Mouse (Mus musculus): ENCODE results near the gene Usp15. TPM values are rescaled to one million over a fixed set of nuclear protein-coding genes. Genes with fewer than 3 reads are reported as not detected.
A peak's percentile ranks its signal among the peaks of the same experiment; 100 is the strongest.

Gene Usp15
- total RNA-seq, 2 experiments from 2014 or later, result 81.3 to 81.8 TPM

- no peak for DNase-seq
- intact Hi-C loops (cut with DNase I), result no loop called here
Measured at GRCm38 (mm10) chr10:123112056-123112786, 84.6 kb downstream of the Usp15 start.

GRCm38 (mm10) chr10:123110548-123110947 lies 86.2 kb downstream of the Usp15 start:
- intact Hi-C loops (cut with DNase I), result no loop called here

DNA sequence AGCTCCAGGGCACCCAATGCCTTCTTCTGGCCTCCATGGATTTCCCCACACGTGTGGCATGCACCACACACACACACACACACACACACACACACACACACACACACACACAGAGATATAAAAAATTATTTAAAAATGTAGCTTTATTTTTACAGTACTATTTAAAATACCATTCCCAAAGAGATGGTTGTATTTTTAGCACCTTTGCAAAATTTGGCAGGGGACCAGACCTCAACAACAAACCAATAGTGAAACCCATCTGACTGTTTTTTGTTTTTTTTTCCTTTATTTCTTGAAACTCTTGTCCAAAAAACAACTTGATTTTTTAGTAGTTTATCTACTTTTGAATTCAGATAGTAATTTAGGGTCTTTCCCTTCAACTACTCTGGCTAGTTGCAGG lies 88.3 kb downstream of the Usp15 start:
- DNase-seq, result no peak
- intact Hi-C loops (cut with DNase I), result no loop called here

More at GRCm38 (mm10) chr10:123110548-123110947, 86.2 kb downstream of the Usp15 start:
- DNase-seq, result no peak

DNA sequence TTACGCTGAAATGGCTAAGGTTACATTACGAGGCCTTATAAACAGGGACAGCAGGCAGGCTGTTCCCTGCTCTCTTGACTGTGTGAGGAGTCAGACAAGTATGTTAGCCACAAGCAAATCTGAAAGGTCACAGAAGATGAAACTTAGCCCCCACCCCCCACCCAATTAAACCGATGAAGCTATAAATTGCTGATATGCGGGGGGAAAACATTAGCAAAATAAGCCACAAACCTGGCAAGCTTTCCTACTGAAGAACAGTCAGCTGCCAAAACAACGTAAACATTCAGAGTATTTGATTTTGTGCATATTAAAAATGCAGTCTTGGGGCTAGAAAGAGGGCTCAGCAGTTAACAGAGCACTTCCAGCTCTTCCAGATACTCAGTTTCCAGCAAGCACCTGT lies 88.7 kb downstream of the Usp15 start:
- intact Hi-C loops (cut with DNase I), result no loop called here
- DNase-seq, result no peak

DNA sequence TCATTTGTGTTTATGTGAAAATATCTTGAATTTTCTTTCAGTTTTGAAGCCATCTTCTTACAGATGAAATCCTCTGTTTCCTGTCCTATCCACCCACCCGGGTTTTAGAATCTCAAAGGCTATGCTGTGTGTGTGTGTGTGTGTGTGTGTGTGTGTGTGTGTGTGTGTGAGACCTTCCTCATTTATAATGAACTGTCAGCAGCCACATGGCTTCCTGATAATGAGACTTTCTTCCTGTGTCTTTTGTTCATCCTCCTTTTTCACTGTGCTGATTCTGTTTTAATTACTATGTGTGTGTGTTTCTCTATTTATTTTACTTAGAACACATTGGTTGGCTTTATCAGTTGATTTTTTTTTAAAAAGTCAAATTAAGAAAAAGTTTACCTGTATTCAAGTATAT lies 95.5 kb downstream of the Usp15 start:
- intact Hi-C loops (cut with DNase I), result no loop called here
- no peak for DNase-seq

GRCm38 (mm10) chr10:123100584-123100983 lies 96.2 kb downstream of the Usp15 start:
- DNase-seq, result no peak
- intact Hi-C loops (cut with DNase I), result no loop called here

GRCm38 (mm10) chr10:123094504-123094903 lies 102.3 kb downstream of the Usp15 start:
- no peak for DNase-seq
- intact Hi-C loops (cut with DNase I), result loop anchor here (5.0 kb wide), 1 partner anchor 37 kb away; no protein-coding TSS in a partner anchor

DNA sequence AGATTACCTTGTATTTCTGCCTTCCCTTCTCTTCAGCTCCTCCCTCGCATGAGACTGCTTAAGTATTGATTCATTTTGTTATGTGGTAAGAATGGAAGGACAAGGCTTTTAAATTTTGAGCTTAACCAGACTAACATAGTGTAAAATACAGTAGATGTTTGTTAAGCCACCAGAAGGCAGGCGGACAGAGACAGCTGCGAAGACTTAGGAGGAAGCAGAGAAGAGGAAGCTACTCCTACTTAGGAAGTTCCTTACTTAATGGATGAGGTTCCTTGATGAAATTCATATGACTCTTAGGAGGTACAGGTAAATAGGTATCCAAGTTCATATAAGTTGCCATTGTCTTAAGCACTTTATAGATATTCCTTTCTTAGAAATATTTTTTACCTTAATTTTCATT lies 104.2 kb downstream of the Usp15 start:
- intact Hi-C loops (cut with DNase I), result loop anchor here (2.0 to 5.0 kb wide), 2 partner anchors 35 to 540 kb away; no protein-coding TSS in a partner anchor

DNA sequence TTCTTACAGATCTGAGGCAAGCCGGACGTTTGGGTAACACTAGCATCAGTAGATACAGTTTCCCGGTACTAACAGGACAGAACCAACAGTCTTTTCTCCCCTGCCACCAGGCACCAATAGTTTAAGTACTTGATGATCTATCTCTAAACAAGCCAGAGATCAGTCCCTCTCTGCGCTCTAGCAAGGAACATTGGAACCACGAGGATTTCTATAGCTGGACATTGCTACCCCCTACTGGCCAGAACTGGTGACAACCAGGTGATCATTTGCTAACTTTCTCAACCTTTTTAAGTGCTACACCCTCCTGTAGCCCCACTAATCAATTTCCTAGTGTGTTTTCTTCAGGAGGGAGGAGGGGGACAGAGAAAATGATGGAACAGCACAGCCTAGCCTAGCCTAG lies 105.1 kb downstream of the Usp15 start:
- intact Hi-C loops (cut with DNase I), result loop anchor here (2.0 to 5.0 kb wide), 4 partner anchors 34 to 539 kb away; no protein-coding TSS in a partner anchor
- peak; percentile 47 to 64 for DNase-seq

More for the DNA sequence above, 104.2 kb downstream of the Usp15 start:
- no peak for DNase-seq

GRCm38 (mm10) chr10:123089425-123089930 lies 107.3 kb downstream of the Usp15 start:
- intact Hi-C loops (cut with DNase I), result no loop called here
- no peak for DNase-seq

GRCm38 (mm10) chr10:123086847-123087246 lies 109.9 kb downstream of the Usp15 start:
- intact Hi-C loops (cut with DNase I), result no loop called here
- no peak for DNase-seq

DNA sequence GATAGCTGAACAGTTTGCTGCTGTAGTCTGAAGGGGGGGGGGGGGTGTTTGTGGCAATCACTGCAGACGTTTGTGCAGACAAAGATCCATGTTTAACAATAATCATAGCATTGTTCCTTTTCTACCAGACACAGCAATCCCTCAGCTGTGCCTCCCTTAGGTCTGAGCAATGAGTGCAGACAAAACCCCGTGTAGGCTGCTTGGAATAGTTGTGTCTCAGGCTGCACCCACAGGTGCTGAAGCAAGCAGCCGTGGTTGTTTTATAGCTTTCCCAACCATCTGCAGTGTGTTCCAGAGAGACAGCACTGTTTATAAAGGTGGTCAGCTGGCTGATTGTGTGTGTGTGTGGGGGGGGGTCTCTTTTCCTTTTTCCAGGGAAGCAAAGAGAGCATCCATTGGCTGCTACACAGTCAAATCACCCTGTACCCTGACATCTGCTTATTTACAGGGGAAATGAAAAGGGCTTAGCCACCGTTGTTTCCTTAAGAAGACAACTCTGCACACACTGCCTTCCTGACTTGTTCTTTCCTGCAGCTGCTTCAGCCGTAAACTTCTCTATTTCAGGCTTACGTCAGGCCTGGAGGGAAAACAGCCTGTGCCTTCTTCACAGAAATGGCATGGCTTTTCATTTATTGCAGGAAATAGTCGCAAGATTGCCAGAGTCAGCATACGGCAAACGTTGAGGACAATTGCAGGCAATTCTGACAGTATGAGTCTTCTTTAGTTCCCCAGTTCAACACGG lies 111.7 kb downstream of the Usp15 start:
- no peak for DNase-seq
- intact Hi-C loops (cut with DNase I), result no loop called here

- no peak for DNase-seq
- intact Hi-C loops (cut with DNase I), result no loop called here
Measured at GRCm38 (mm10) chr10:123084307-123084706, 112.5 kb downstream of the Usp15 start.

DNA sequence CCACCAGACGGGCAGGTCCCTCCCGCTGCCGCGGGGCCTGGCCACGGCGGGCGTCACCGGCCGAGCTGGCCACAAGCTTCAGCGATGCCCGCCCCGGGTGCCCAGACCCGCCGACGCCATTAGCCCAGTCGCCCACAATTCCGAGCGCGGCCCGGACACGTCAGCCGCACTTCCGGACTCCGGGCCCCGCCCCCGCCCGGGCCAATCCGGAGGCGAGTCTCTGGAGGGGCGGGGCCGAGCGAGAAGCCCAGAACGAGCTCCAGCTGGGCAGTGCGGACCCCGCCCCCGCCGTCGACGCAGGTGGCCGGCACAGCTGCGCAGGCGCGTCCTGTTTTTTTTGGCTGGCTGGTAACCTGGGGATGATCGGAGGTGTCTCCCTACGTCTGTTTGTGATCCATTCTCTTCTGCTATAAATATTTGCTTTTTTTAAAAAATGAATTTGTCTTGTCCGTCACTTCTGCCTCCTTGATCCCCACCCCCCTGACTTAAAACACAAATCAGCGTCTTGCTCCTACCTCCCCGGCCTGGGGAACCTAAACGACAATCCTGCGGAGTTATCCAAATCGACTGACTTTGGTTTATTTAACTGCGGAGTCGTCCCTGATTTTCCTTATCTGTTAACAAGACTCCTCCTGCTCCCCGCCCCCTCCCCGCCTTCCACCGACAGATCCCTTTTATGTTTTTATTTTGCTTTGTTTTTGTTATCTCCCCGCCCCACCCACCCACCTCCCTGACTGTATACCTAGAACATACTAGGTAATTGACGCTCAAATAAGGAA lies 120.4 kb downstream of the Usp15 start, which contains the start of gene Mon2:
TSS of gene Mon2 (minus strand) at position 261 of the 779 bp plus-strand sequence.
- DNase-seq, result peak; percentile 97
- intact Hi-C loops (cut with DNase I), result no loop called here

DNA sequence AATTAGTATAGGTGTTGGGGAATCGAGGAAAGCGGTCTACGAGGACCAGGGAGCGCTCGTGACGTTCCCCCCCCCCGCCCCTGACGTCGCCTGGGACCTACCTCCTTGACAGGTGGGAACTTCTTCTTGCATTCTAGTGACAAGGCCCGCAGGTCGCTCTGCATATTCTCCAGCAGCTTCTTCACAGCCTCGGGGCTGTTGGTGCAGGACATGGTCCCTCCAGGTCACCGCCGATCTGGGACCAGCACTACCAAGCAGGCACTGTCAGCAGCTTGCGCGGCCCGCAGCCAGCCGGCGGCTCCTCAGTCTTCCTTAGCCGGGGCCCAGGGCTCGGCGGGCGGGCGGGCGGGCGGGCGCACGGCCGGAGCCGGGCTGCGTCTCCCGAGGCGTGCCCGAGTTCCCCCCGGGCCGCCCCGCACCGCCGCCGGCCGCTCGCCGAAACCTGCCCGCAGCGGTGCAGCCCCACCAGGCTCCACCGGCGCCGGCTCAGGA lies 121.0 kb downstream of the Usp15 start:
- intact Hi-C loops (cut with DNase I), result no loop called here
- no peak for DNase-seq

DNA sequence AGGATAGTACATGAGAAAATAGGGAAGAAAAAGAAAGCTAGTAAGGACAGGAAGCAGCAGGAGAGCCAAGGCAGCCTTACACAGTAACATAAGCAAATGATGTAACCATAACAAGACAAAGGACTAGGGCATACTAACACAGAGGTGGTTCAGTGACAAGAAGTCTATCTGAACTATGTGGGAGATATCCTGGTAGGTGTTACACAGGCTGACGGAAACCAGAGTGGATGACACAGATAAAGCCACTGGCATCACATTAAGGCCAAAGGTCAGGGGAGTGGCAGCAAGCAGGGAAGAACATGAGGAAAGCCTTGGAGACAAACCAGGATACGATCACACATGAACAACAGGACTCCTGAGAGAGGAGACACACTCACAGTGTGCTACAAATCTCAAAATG lies 124.8 kb downstream of the Usp15 start:
- DNase-seq, result peak; percentile 22 to 30
- intact Hi-C loops (cut with DNase I), result no loop called here

DNA sequence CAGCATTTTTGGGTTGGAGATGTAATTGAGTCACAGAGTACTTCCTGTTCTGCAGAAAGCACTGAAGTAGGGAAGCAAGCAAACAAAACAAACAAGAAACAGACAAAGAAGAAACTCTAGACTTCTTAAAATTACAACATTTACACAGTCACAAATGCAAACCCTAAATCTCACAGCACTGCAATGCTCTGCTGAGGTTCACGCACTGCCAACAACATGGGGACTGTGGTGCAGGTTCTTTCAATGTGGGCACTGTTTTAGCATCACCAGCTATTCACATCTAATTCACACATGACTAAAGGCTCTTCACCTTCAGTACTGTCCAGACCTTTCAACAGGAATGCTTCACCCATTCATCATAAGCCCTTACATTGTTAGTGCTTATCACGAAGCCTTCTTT lies 133.8 kb downstream of the Usp15 start:
- intact Hi-C loops (cut with DNase I), result no loop called here
- no peak for DNase-seq

- DNase-seq, result peak; percentile 56 to 65
- intact Hi-C loops (cut with DNase I), result no loop called here
Measured at GRCm38 (mm10) chr10:123060831-123061230, 136.0 kb downstream of the Usp15 start.

DNA sequence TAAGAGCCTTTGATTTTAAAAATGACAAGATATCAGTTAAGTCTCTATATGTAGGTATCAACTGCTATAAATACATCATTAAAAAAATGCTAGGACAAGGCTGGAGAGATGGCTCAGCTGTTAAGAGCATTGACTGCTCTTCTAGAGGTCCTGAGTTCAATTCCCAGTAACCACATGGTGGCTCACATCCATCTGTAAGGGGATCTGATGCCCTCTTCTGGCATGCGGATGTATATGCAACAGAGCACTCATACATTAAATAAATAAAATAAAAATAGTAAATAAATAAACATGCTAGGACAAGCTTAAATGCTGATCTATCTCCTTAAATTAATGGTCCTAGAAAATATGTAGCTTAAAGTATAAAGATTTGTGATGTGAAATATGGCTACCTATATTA lies 139.7 kb downstream of the Usp15 start:
- no peak for DNase-seq
- intact Hi-C loops (cut with DNase I), result loop anchor here (5.0 kb wide), 1 partner anchor 35 kb away; no protein-coding TSS in a partner anchor

GRCm38 (mm10) chr10:123056463-123056862 lies 140.3 kb downstream of the Usp15 start:
- intact Hi-C loops (cut with DNase I), result loop anchor here (5.0 kb wide), 1 partner anchor 36 kb away; no protein-coding TSS in a partner anchor

More at GRCm38 (mm10) chr10:123056463-123056862, 140.3 kb downstream of the Usp15 start:
- DNase-seq, result no peak
